Mouse (Mus musculus): ENCODE measurements around the gene Pdzrn3.

DNA sequence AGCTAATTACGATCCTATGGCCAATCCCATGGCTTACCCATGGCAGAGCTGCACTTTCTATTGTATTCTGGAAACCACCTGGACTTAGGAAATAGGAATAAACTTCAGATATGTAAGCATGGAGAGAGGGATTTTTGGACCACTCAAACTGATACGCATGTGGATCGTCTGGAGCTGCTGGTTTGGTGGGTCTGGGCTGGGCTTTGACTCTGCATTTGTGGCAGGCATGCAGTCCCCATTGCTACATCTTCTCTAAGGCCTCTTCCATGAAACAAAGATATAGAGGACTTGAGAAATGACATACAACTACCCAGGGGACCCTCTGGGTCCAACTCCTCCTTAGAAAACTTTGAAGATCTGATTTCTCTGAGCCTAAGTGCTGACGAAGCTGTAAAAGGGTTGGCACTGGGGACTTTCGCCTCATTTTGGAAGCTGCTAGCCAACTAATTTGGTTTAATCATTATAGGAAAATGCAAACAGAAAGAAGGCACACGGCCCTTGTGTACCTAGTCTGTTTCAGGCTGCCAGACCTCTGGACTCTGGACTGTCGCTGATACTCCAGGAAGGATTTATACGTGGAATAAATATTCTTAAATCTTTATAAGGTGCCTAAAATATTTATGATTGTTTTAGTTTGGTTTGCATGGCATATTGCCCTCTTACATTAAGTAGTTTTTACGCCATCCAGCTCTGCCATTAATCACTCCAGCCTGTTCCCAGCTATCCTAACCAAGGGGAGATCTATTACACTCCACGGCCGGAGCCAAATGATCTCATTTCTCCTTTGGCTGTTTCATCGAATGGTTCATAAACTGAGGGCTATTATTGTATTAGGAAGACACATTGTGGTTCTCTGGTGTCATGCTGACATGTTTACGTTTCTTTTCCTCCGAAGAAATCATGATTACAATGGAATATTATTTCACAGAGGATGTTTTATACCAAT, 275.7 kb downstream of the Pdzrn3 start:
- no peak for TF ChIP-seq POLR2A (IDR thresholded peaks at IDR 0.05; ENCODE audit: borderline replicate concordance, extremely low read depth, insufficient read depth, insufficient read length, poor library complexity, severe bottlenecking)
- TF ChIP-seq CTCF (IDR thresholded peaks at IDR 0.05; ENCODE audit: borderline replicate concordance, extremely low read depth, insufficient read depth, insufficient read length): no peak

Data from brain, embryonic 14.5 days (tissue).